Mouse (Mus musculus) cerebellum, adult 11 months (tissue): ENCODE results near the gene Ifit1.
A peak's percentile ranks its signal among the peaks of the same experiment; 100 is the strongest.
"Not testable (repeated sequence)": the region's sequence is repeated elsewhere in the genome, so short reads cannot be mapped to it uniquely, and the experiment has no call there.

Source experiments
- DNase-seq: peaks from one replicate; pipeline ENCODE4 v3.0.0; 2022

Ifit1 gene

GRCm38 (mm10) chr19:34640623-34641022, at the start of gene Ifit1, which contains the start of gene Ifit1bl2:
Gene Ifit1 (plus strand): TSS chr19:34640871.
Gene Ifit1bl2 (minus strand): TSS chr19:34640743.
- no peak for DNase-seq

GRCm38 (mm10) chr19:34593456-34593855, 47.2 kb upstream of the Ifit1 start:
- no peak for DNase-seq

- DNase-seq = not testable (repeated sequence)
These were observed 46.1 kb upstream of the Ifit1 start for GRCm38 (mm10) chr19:34594523-34594922.

GRCm38 (mm10) chr19:34596811-34597210, 43.9 kb upstream of the Ifit1 start:
- no peak for DNase-seq

- peak; percentile 16 for DNase-seq
These were observed 42.3 kb upstream of the Ifit1 start for GRCm38 (mm10) chr19:34598341-34598740.

- not testable (repeated sequence) for DNase-seq
These were observed 41.4 kb upstream of the Ifit1 start for GRCm38 (mm10) chr19:34599250-34599649.

GRCm38 (mm10) chr19:34601888-34602287, 38.8 kb upstream of the Ifit1 start, which contains the start of gene Ifit1bl1:
Gene Ifit1bl1 (minus strand): TSS chr19:34601956.
- not testable (repeated sequence) for DNase-seq

- no peak for DNase-seq
These were observed 35.2 kb upstream of the Ifit1 start for GRCm38 (mm10) chr19:34605472-34605871.

- not testable (repeated sequence) for DNase-seq
These were observed 33.2 kb upstream of the Ifit1 start, which contains the start of gene Ifit3b for GRCm38 (mm10) chr19:34607237-34608051. Gene Ifit3b (plus strand): TSS chr19:34607970.

GRCm38 (mm10) chr19:34610118-34610517, 30.6 kb upstream of the Ifit1 start:
- not testable (repeated sequence) for DNase-seq

GRCm38 (mm10) chr19:34612243-34613001, 28.2 kb upstream of the Ifit1 start:
- DNase-seq = not testable (repeated sequence)

GRCm38 (mm10) chr19:34620871-34621270, 19.8 kb upstream of the Ifit1 start:
- no peak for DNase-seq

- DNase-seq = no peak
These were observed 16.9 kb upstream of the Ifit1 start for GRCm38 (mm10) chr19:34623781-34624180.

GRCm38 (mm10) chr19:34624663-34625062, 16.0 kb upstream of the Ifit1 start:
- DNase-seq = no peak

GRCm38 (mm10) chr19:34627496-34627895, 13.2 kb upstream of the Ifit1 start:
- no peak for DNase-seq

- DNase-seq = no peak
These were observed 9.2 kb upstream of the Ifit1 start for GRCm38 (mm10) chr19:34631487-34631886.

GRCm38 (mm10) chr19:34633484-34633883, 7.2 kb upstream of the Ifit1 start:
- DNase-seq = no peak

GRCm38 (mm10) chr19:34636933-34637557, 3.6 kb upstream of the Ifit1 start:
- DNase-seq = no peak

GRCm38 (mm10) chr19:34642616-34643015, 1.9 kb downstream of the Ifit1 start:
- no peak for DNase-seq

GRCm38 (mm10) chr19:34647630-34648029, 7.0 kb downstream of the Ifit1 start:
- DNase-seq = not testable (repeated sequence)

GRCm38 (mm10) chr19:34650276-34650675, 9.6 kb downstream of the Ifit1 start:
- DNase-seq = no peak

- no peak for DNase-seq
These were observed 10.3 kb downstream of the Ifit1 start for GRCm38 (mm10) chr19:34650997-34651396.

- DNase-seq = no peak
These were observed 14.6 kb downstream of the Ifit1 start for GRCm38 (mm10) chr19:34655227-34655805.
